Mouse (Mus musculus) liver, adult 2 months (tissue): Measurements from ENCODE around the gene Slc52a3. TPM values are rescaled to one million over a fixed set of nuclear protein-coding genes. Genes with fewer than 3 reads are reported as not detected.
A peak's percentile ranks its signal among the peaks of the same experiment; 100 is the strongest.
"Not testable (repeated sequence)": the region's sequence is repeated elsewhere in the genome, so short reads cannot be mapped to it uniquely, and the experiment has no call there.

Source experiments
- DNase-seq: peaks from one replicate; pipeline ENCODE4 v3.0.0-alpha.2; 2011; ENCODE audit warnings: low read depth, low spot score; ENCODE audit errors: extremely low read depth
- H3K27ac ChIP-seq: fragments of 200-500 bp; replicated peaks from 2 replicates; pipeline ENCODE4 v1.5.1; 2012; ENCODE audit warnings: low read depth, mild to moderate bottlenecking, control low read depth, inconsistent platforms, low read length; ENCODE audit not compliant: insufficient read depth
- H3K27me3 ChIP-seq: fragments of 200-500 bp; 2 replicates; pipeline ENCODE4 v1.6.1; 2012; ENCODE audit warnings: mild to moderate bottlenecking, moderate library complexity, low read length, inconsistent platforms; ENCODE audit not compliant: control insufficient read depth, insufficient read depth
- H3K36me3 ChIP-seq: fragments of 200-500 bp; 2 replicates; pipeline ENCODE4 v1.6.1; 2012; ENCODE audit warnings: low read length, inconsistent platforms; ENCODE audit not compliant: control insufficient read depth, insufficient read depth
- H3K4me1 ChIP-seq: fragments of 200-500 bp; 2 replicates; pipeline ENCODE4 v1.6.1; 2011; ENCODE audit warnings: low read length; ENCODE audit not compliant: control insufficient read depth, insufficient read depth
- H3K4me3 ChIP-seq: fragments of 200-500 bp; 2 replicates; pipeline ENCODE4 v1.5.1; 2011; ENCODE audit warnings: low read depth, mild to moderate bottlenecking, control low read depth, low read length, moderate library complexity; ENCODE audit not compliant: insufficient read depth
- H3K79me2 ChIP-seq: fragments of 200-500 bp; 2 replicates; pipeline ENCODE4 v1.6.1; 2012; ENCODE audit warnings: inconsistent platforms, mild to moderate bottlenecking, low read length, moderate library complexity; ENCODE audit not compliant: control insufficient read depth, insufficient read depth
- H3K9ac ChIP-seq: fragments of 200-500 bp; 2 replicates; pipeline ENCODE4 v1.6.1; 2012; ENCODE audit warnings: low read depth, mild to moderate bottlenecking, control low read depth, inconsistent platforms, low read length
- CTCF ChIP-seq: fragments of 200-500 bp; IDR thresholded peaks from 2 replicates; pipeline ENCODE4 v1.5.1; 2011; ENCODE audit warnings: low read depth, low read length, control low read depth
- POLR2A ChIP-seq: fragments of 200-500 bp; IDR thresholded peaks from 2 replicates; pipeline ENCODE4 v1.6.1; 2011; ENCODE audit warnings: low read length, control low read depth; ENCODE audit not compliant: insufficient read depth; ENCODE audit errors: extremely low read depth
- WGBS: fragments of 180-500 bp; shearing (Covaris S2); methylation state at CpG from one replicate; pipeline ENCODE4 v1.1.7; 2018; 5-methylcytosine and 5-hydroxymethylcytosine counted together
- polyA plus RNA-seq: library from polyadenylated mRNA; depleted of rRNA; stranded (reverse); fragments of >200 nt; gene quantifications from 2 replicates; pipeline ENCODE4 v1.2.3, GENCODE M21; 2012
- total RNA-seq: library from RNA; depleted of rRNA; stranded (reverse); fragments of >200 nt; gene quantifications from 2 replicates; pipeline ENCODE4 v1.2.3, GENCODE M21; 2014

Slc52a3 gene
- total and polyA plus RNA-seq, 2 experiments: 0.18 to 0.48 TPM

GRCm38 (mm10) chr2:151990985-151991394, 5.3 kb upstream of the Slc52a3 start:
- Histone ChIP-seq H3K4me1 (no peaks in the 10 kb centered on the region; the same call in 1 of the 2 replicates), H3K36me3 (no peaks in the 10 kb centered on the region), H3K27me3 (no peaks in the 10 kb centered on the region), H3K9ac (no peak overlapping the region), H3K4me3 (no peak overlapping the region), H3K79me2 (no peaks in the 10 kb centered on the region), H3K27ac (no peak overlapping the region)
- WGBS: 15% methylated on average over 1 of the region's 1 CpGs
- TF ChIP-seq POLR2A (no peak), CTCF (no peak)
- DNase-seq: peak; percentile 39

- WGBS: 66% methylated on average over 5 of the region's 5 CpGs
- no peaks in the 10 kb centered on the region for H3K79me2 ChIP-seq
- TF ChIP-seq CTCF (no peak), POLR2A (no peak)
- no peaks in the 10 kb centered on the region for H3K36me3 ChIP-seq
- H3K4me3 ChIP-seq: no peak overlapping the region
- H3K27ac ChIP-seq: no peak overlapping the region
- no peak overlapping the region for H3K9ac ChIP-seq
- DNase-seq: no peak
- H3K4me1 ChIP-seq: peaks cover 1% of the 10 kb centered on the region; the same call in 1 of the 2 replicates
- H3K27me3 ChIP-seq: no peaks in the 10 kb centered on the region
Observed at GRCm38 (mm10) chr2:151991446-151991845, 4.9 kb upstream of the Slc52a3 start.

- H3K27ac ChIP-seq: no peak overlapping the region
- peak; percentile 94 for TF ChIP-seq CTCF
- no peak for TF ChIP-seq POLR2A
- H3K36me3 ChIP-seq: no peaks in the 10 kb centered on the region
- no peaks in the 10 kb centered on the region for H3K79me2 ChIP-seq
- no peak overlapping the region for H3K9ac ChIP-seq
- H3K4me3 ChIP-seq: no peak overlapping the region
- DNase-seq: peak; percentile 56
- no peaks in the 10 kb centered on the region for H3K27me3 ChIP-seq
- H3K4me1 ChIP-seq: peaks cover 4% of the 10 kb centered on the region; the same call in 1 of the 2 replicates
- WGBS: 23% methylated on average over 22 of the region's 22 CpGs
Observed at GRCm38 (mm10) chr2:151994350-151995122, 1.8 kb upstream of the Slc52a3 start.

- not testable (repeated sequence) for H3K79me2 ChIP-seq, H3K27ac ChIP-seq, H3K9ac ChIP-seq, H3K4me1 ChIP-seq, H3K36me3 ChIP-seq, H3K27me3 ChIP-seq, H3K4me3 ChIP-seq
- peak; percentile 42 for DNase-seq
- 26% methylated on average over 2 of the region's 2 CpGs for WGBS
Observed at GRCm38 (mm10) chr2:151997190-151997575, 872 bp downstream of the Slc52a3 start.

DNA sequence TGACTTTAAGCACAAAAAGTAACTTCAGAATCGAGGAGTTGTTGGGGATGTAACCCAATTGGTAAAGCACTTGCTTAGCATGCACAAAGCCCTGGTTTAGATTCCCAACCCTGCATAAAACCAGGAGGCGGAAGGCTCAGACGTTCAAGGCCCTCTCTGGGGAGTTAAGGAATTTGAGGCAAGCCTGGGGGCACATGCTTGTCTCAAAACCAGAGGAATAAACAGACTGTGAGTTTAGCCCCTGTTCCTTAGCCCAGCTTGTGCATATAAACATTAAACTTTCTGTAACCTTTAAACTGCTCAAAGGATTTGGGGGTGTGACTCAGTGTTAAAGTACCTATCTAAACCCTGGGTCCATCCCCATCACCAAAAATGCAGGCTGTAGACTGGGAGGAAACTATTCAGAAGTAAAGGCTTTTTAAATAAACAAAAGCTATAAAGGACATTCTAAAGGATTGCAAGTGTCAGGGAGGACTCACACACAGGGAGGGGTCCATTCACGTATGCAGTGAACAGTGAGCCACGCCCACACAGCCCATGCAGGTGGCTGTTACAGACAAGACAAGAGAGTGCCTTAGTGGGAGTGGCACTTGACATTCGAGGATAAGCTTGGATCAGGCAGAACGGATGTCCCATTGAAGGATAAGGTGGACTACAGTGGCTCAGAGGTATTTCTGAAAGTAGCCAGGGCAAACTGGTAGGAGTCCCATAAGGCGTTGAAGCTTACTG, 1.6 kb downstream of the Slc52a3 start:
- no peak overlapping the region for H3K27ac ChIP-seq
- H3K4me3 ChIP-seq: no peak overlapping the region
- no peak for DNase-seq
- H3K9ac ChIP-seq: no peak overlapping the region
- WGBS: 79% methylated on average over 8 of the region's 8 CpGs
- no peaks in the 10 kb centered on the region for H3K27me3 ChIP-seq
- no peaks in the 10 kb centered on the region for H3K36me3 ChIP-seq
- peaks cover 4% of the 10 kb centered on the region; the same call in 1 of the 2 replicates for H3K4me1 ChIP-seq
- H3K79me2 ChIP-seq: no peaks in the 10 kb centered on the region
- TF ChIP-seq POLR2A: no peak
- no peak for TF ChIP-seq CTCF

- Histone ChIP-seq H3K79me2 (no peaks in the 10 kb centered on the region), H3K4me3 (no peak overlapping the region), H3K4me1 (peaks cover 4% of the 10 kb centered on the region; the same call in 1 of the 2 replicates), H3K27ac (no peak overlapping the region), H3K9ac (no peak overlapping the region), H3K36me3 (no peaks in the 10 kb centered on the region), H3K27me3 (no peaks in the 10 kb centered on the region)
- 80% methylated on average over 9 of the region's 9 CpGs for WGBS
- DNase-seq: no peak
- TF ChIP-seq POLR2A (no peak), CTCF (no peak)
Observed at GRCm38 (mm10) chr2:151998505-151998899, 2.2 kb downstream of the Slc52a3 start.
